Mouse (Mus musculus) MEL-GATA-1-ER (cell line): Measurements from ENCODE around the gene Urad.

Experiments
- DNase-seq: peaks from one replicate; pipeline ENCODE4 v3.0.0-alpha.2; 2012; ENCODE audit warnings: low read depth; ENCODE audit errors: extremely low read depth

The Urad gene

DNA sequence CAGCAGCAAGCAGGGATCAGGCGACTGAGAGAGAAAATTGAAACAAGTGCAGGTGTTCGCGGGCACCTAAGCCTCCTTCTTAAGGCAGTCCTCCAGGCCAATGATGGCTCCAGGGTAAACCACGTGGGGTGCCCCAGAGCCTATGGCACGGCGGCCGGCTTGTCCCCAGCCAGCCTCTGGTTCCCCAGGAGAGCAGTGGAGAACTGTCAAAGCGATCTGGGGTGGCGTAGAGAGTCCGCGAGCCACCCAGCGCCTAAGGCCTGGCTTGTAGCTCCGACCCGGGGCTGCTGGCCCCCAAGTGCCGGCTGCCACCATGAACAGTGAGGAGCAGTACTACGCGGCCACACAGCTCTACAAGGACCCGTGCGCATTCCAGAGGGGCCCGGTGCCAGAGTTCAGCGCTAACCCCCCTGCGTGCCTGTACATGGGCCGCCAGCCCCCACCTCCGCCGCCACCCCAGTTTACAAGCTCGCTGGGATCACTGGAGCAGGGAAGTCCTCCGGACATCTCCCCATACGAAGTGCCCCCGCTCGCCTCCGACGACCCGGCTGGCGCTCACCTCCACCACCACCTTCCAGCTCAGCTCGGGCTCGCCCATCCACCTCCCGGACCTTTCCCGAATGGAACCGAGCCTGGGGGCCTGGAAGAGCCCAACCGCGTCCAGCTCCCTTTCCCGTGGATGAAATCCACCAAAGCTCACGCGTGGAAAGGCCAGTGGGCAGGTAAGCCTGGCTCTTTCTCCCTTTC is 52.1 kb downstream of the Urad start, which contains the start of gene Pdx1:
TSS of gene Pdx1 (plus strand) at position 34 of the 747 bp plus-strand sequence.
- DNase-seq = no peak

DNA sequence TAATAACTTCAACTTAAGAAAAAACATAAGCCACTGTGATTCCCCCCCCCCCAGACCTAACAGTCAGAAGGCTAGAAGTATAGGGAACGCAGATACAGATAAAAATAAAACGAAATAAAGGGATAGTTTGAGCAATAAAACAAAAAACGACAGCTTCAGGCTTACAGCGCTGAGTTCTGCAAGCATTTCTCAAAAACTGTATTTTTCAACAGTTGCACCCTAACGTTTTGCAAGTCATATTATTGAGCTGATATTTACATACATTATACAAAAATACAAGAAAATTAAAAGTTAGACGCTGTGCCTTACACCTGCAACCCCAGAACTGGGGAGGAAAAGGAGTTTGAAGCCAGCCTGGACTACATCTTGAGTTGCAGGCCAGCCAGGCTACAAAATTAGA is 52.9 kb downstream of the Urad start:
- no peak for DNase-seq

DNA sequence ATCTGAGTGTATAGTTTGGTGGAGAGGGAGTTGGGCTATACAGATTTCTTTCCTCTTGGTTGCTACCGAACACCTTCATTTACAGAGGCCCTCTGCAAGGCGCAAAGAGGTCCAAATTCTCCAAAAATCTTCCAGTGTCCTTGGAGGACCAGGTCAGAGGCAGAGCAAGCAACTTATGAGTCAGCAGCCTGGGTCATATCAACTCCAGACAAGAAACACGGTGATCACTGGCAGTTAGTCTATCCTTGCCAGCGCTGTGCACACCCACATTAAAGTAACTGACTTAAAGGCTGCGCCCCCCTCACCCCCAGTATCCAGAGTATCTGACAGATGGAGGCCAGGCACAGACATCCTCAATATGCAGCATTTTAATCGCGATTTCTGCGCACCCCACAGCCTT is 53.5 kb downstream of the Urad start:
- no peak for DNase-seq

DNA sequence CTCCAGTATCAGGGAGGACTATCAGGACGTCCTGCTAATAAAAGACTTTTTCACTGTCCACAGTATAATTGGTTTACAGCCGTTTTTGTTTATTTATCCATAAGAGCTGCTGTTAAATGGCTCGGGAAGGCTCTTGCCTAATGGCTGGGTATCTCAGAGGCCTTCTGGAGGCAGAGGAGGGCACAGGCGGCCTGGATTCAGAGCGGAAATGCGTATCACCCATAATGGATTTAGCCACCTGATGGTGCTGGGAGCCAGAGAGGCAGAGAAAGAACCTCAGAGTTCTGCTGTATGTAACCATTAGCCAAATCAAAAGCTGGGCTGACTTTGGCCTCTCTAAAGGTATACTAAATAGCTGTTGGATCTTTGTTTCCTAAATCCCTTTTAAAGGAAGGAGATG is 54.8 kb downstream of the Urad start:
- DNase-seq = no peak
